In the genomic region with DNA sequence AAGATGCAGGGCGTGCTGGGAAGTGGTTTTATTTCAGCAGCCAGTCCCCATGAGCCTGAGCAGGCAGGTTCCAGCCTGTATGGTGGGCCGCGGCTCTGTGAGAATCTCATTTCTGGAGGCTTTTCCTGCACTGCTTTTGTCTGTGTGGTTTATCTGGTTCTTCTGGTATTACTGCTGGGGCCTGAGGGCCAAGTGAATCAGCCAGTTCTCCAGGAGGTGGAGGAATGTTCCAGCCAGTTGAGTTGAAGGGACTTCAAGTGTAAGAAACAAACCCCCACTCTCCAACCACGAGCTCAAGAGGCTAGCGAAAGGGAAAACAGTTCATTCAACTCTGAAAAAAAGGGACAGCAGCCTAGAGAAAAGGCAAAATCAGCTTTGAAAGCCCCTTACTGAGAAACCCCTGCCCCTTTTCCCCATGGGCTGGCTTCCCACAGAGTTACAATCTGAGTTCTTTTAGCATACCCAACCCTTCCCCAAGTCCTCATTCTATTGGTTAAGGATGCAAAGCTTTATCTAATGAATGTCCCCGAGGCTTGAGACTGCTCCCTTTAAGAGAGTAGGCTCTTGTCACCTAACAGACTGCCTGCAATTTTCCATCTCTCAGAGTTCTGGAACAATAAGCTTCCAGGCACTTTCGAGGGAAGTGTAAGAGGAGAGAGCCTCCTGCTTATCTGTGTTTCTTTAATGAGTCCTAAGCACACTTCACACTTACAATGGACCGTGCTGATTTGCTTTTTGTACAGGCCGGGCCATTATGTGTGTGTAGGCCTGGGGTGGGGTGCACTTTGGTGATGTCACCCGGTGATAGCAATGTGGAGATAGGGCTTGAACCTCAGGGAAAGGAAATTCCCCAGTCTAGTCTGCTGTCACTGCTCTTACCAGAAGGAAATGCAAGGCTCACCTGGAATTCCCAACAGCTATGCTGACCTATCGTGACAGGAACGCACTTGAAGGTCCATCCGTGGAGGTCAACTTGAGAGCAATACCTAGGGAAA, we compare ENCODE assay signal across 9 mouse cellular contexts. TPM values are rescaled to one million over a fixed set of nuclear protein-coding genes. Genes with fewer than 3 reads are reported as not detected.
DNase-seq lines count a peak whose midpoint lies in the region; TF ChIP-seq lines count a peak whose summit lies in the region.
"Had no signal": no experiment of that assay in that cellular context is flagged by ENCODE, and none has a peak within 500 bp of the region (broad histone marks: within the 10 kb centered on the region; RNA-seq: fewer than 3 reads in every experiment).

No protein-coding gene starts in this region.

- no peaks in the 10 kb centered on the region for H3K27me3 ChIP-seq in myocyte (ENCODE audit: control insufficient read depth, insufficient read depth, insufficient read length)

- H3K4me2 ChIP-seq in myocyte (ENCODE audit: low read depth) = peak overlapping the region; percentile 33

- H3K79me2 ChIP-seq in myocyte (ENCODE audit: control insufficient read depth, insufficient read depth) = no peaks in the 10 kb centered on the region

- DNase-seq in kidney, adult 9 months = peak; percentile 22
- no peak for DNase-seq in kidney, postnatal 36 days
- peak; percentile 66 for DNase-seq in brain, embryonic 14.5 days (ENCODE audit: low read depth)
- peak; percentile 52 for DNase-seq in fibroblast of lung, adult 2 months (ENCODE audit: low read depth)
- no peak for DNase-seq in cerebellum, adult 11-12 months
- DNase-seq in adrenal gland, adult 2 months = no peak
- DNase-seq: right cerebral cortex, adult 18-20 months had no signal

- H3K4me3 ChIP-seq in myocyte = no peak overlapping the region
- H3K4me3 ChIP-seq: erythroblast, embryonic 14.5 days had no signal

- TF ChIP-seq POLR2A in brain, embryonic 14.5 days (IDR thresholded peaks at IDR 0.05; ENCODE audit: borderline replicate concordance, extremely low read depth, insufficient read depth, insufficient read length, poor library complexity, severe bottlenecking) = no peak
- TF ChIP-seq POLR2A in myocyte (IDR thresholded peaks at IDR 0.05; ENCODE audit: insufficient read length, low read depth) = no peak

- no peak for TF ChIP-seq CTCF in brain, embryonic 14.5 days (IDR thresholded peaks at IDR 0.05; ENCODE audit: borderline replicate concordance, extremely low read depth, insufficient read depth, insufficient read length)

- no peaks in the 10 kb centered on the region for H3K36me3 ChIP-seq in myocyte (ENCODE audit: control insufficient read depth, insufficient read depth)

- H3ac ChIP-seq in myocyte (ENCODE audit: control insufficient read depth, insufficient read length) = no peak overlapping the region

TF ChIP-seq in myocyte, 11 proteins besides CTCF, POLR2A, EP300 and RAD21:
- TF ChIP-seq TCF3 (IDR thresholded peaks at IDR 0.05; ENCODE audit: insufficient read length, low read depth) (no peak), TCF12 (IDR thresholded peaks at IDR 0.05; ENCODE audit: insufficient read depth, poor library complexity, severe bottlenecking) (no peak), MYOD1 (IDR thresholded peaks at IDR 0.05; ENCODE audit: control insufficient read depth in 1 of 3, insufficient read length in 2 of 3, low read depth in 2 of 3) (no peak), CEBPB (IDR thresholded peaks at IDR 0.05; ENCODE audit: insufficient read depth, poor library complexity, severe bottlenecking) (no peak), MAX (IDR thresholded peaks at IDR 0.05; ENCODE audit: low read depth) (no peak), POLR2AphosphoS2 (IDR thresholded peaks at IDR 0.05; ENCODE audit: insufficient read length, low read depth) (no peak)
TF ChIP-seq in myocyte: peak in this region for 0.

RNA-seq across cellular contexts. Expression of gene Hs6st1, which starts 7.9 kb away (rescaled TPM):
- 94.1 and 123 TPM in 2 replicates for polyA plus RNA-seq in brain, embryonic 14.5 days (2012; rRNA removed)
- polyA plus RNA-seq in myocyte (2012; fragmentation: generic; extraction: Trizol) = 66.6 TPM
- total RNA-seq in adrenal gland, adult 2 months (2021) = 100 to 1,000 TPM in 1 of 2 experiments, 10 to 100 TPM in 1; 75.1 to 135 TPM
- polyA plus RNA-seq in adrenal gland, adult 2 months (2012; rRNA removed) = 153 and 231 TPM in 2 replicates

Comparison
In these comparisons a context has a peak if more than half of its experiments do, and no peak if none do; other contexts are left out.
1. DNase-seq: peak in kidney, adult 9 months (single experiment), brain, embryonic 14.5 days (single experiment) and fibroblast of lung, adult 2 months (single experiment); none in kidney, postnatal 36 days (0 of 2), cerebellum, adult 11-12 months (single experiment) and adrenal gland, adult 2 months (single experiment).